Mouse (Mus musculus) spleen, adult 10 weeks (tissue): ENCODE measurements around the gene Zcchc14. TPM values are rescaled to one million over a fixed set of nuclear protein-coding genes. Genes with fewer than 3 reads are reported as not detected.

Experiments
- polyA plus RNA-seq: library from polyadenylated mRNA; stranded (reverse); fragments of 350-450 nt; fragmentation: Illumina TruSeq; extraction: RNeasy Lipid Tissue Mini Kit (QIAGEN cat#74804); gene quantifications from one replicate; pipeline ENCODE4 v1.2.3, GENCODE M21; 2015; ENCODE audit warnings: low replicate concordance; ENCODE audit not compliant: insufficient read depth

Zcchc14 gene
- 7.6 TPM for polyA plus RNA-seq

GRCm38 (mm10) chr8:121652774-121653323, at the start of gene Zcchc14:
Gene Zcchc14, minus strand, starts transcription at chr8:121652901.

GRCm38 (mm10) chr8:121590203-121591177, 62.2 kb downstream of the Zcchc14 start, which contains the start of gene Map1lc3b:
Gene Map1lc3b, plus strand, starts transcription at chr8:121590361.

GRCm38 (mm10) chr8:121578676-121579451, 73.8 kb downstream of the Zcchc14 start, which contains the start of gene Fbxo31:
Gene Fbxo31, minus strand, starts transcription at chr8:121578806.

Other genes with a start within 250 kb of the Zcchc14 start
- gene 1700018B08Rik, start 108.6 kb downstream of the Zcchc14 start, polyA plus RNA-seq: not detected
- 7.3 TPM for gene Fbxo31, start 74.1 kb downstream of the Zcchc14 start, polyA plus RNA-seq
- 143 TPM for gene Map1lc3b, start 62.5 kb downstream of the Zcchc14 start, polyA plus RNA-seq
- gene Jph3, start 76.7 kb upstream of the Zcchc14 start, polyA plus RNA-seq: not detected
- 19.6 TPM for gene Klhdc4, start 176.7 kb upstream of the Zcchc14 start, polyA plus RNA-seq